Mouse (Mus musculus): ENCODE measurements around the gene Prr13.

Prr13 gene

GRCm38 (mm10) chr15:102460971-102461370, 2.1 kb downstream of the Prr13 start:
- no peak for DNase-seq (ENCODE audit: low spot score in 2 of 2)

- DNase-seq (ENCODE audit: low spot score in 2 of 2), result no peak
These were observed 2.7 kb downstream of the Prr13 start for GRCm38 (mm10) chr15:102461430-102462075.

GRCm38 (mm10) chr15:102463666-102464065, 4.8 kb downstream of the Prr13 start:
- no peak for DNase-seq (ENCODE audit: low spot score in 2 of 2)

GRCm38 (mm10) chr15:102468675-102469370, 10.0 kb downstream of the Prr13 start:
- no peak for DNase-seq (ENCODE audit: low spot score in 2 of 2)

GRCm38 (mm10) chr15:102470183-102470604, 11.4 kb downstream of the Prr13 start, which contains the start of gene Pcbp2:
Pcbp2 (plus strand) TSS chr15:102470539.
- DNase-seq (ENCODE audit: low spot score in 2 of 2), result peak; percentile 96 to 97

- peak; percentile 80 to 81 for DNase-seq (ENCODE audit: low spot score in 2 of 2)
These were observed 11.9 kb downstream of the Prr13 start for GRCm38 (mm10) chr15:102470605-102471294.

- no peak for DNase-seq (ENCODE audit: low spot score in 2 of 2)
These were observed 12.4 kb downstream of the Prr13 start for GRCm38 (mm10) chr15:102471295-102471645.

GRCm38 (mm10) chr15:102471727-102472126, 12.9 kb downstream of the Prr13 start:
- DNase-seq (ENCODE audit: low spot score in 2 of 2), result no peak

- no peak for DNase-seq (ENCODE audit: low spot score in 2 of 2)
These were observed 14.4 kb downstream of the Prr13 start for GRCm38 (mm10) chr15:102473246-102473645.

GRCm38 (mm10) chr15:102474520-102474919, 15.7 kb downstream of the Prr13 start:
- DNase-seq (ENCODE audit: low spot score in 2 of 2), result no peak

GRCm38 (mm10) chr15:102483136-102483535, 24.3 kb downstream of the Prr13 start:
- DNase-seq (ENCODE audit: low spot score in 2 of 2), result no peak

GRCm38 (mm10) chr15:102485853-102486252, 27.0 kb downstream of the Prr13 start:
- no peak for DNase-seq (ENCODE audit: low spot score in 2 of 2)

GRCm38 (mm10) chr15:102487664-102488063, 28.8 kb downstream of the Prr13 start:
- DNase-seq (ENCODE audit: low spot score in 2 of 2), result no peak

- no peak for DNase-seq (ENCODE audit: low spot score in 2 of 2)
These were observed 39.5 kb downstream of the Prr13 start for GRCm38 (mm10) chr15:102498322-102498721.

- DNase-seq (ENCODE audit: low spot score in 2 of 2), result no peak
These were observed 40.5 kb downstream of the Prr13 start for GRCm38 (mm10) chr15:102499370-102499769.

GRCm38 (mm10) chr15:102499851-102500250, 41.0 kb downstream of the Prr13 start:
- DNase-seq (ENCODE audit: low spot score in 2 of 2), result no peak

- no peak for DNase-seq (ENCODE audit: low spot score in 2 of 2)
These were observed 41.7 kb downstream of the Prr13 start for GRCm38 (mm10) chr15:102500479-102500878.

- DNase-seq (ENCODE audit: low spot score in 2 of 2), result no peak
These were observed 42.4 kb downstream of the Prr13 start for GRCm38 (mm10) chr15:102501084-102501814.

- DNase-seq (ENCODE audit: low spot score in 2 of 2), result no peak
These were observed 43.5 kb downstream of the Prr13 start for GRCm38 (mm10) chr15:102502254-102502840.

GRCm38 (mm10) chr15:102503447-102503846, 44.6 kb downstream of the Prr13 start, which contains the start of gene Gm10337:
Gm10337 (plus strand) TSS chr15:102503722.
- no peak for DNase-seq (ENCODE audit: low spot score in 2 of 2)

GRCm38 (mm10) chr15:102503924-102504782, 45.3 kb downstream of the Prr13 start:
- DNase-seq (ENCODE audit: low spot score in 2 of 2), result no peak
